Mouse (Mus musculus) spleen, adult 2 months (tissue): Measurements from ENCODE around the gene Ccs. TPM values are rescaled to one million over a fixed set of nuclear protein-coding genes. Genes with fewer than 3 reads are reported as not detected.

Experiments
- DNase-seq, 2 experiments: peaks; one replicate each; pipeline versions ENCODE4 v3.0.0 to v3.0.0-alpha.2; 2012 to 2021; ENCODE audit warnings: low spot score in 2 of 2, low read depth in 1 of 2
- H3K27ac ChIP-seq: fragments of 200-500 bp; 2 replicates; pipeline ENCODE4 v1.5.1; 2012; ENCODE audit warnings: low read length, inconsistent platforms; ENCODE audit not compliant: insufficient read depth
- H3K27me3 ChIP-seq: fragments of 200-500 bp; 2 replicates; pipeline ENCODE4 v1.6.1; 2012; ENCODE audit warnings: mild to moderate bottlenecking, moderate library complexity, low read length, inconsistent platforms; ENCODE audit not compliant: control insufficient read depth, insufficient read depth
- H3K36me3 ChIP-seq: fragments of 200-500 bp; 2 replicates; pipeline ENCODE4 v1.6.1; 2012; ENCODE audit warnings: mild to moderate bottlenecking, low read length, inconsistent platforms; ENCODE audit not compliant: control insufficient read depth, insufficient read depth
- H3K4me1 ChIP-seq: fragments of 200-500 bp; 2 replicates; pipeline ENCODE4 v1.6.1; 2011; ENCODE audit warnings: inconsistent platforms; ENCODE audit not compliant: control insufficient read depth, insufficient read depth, insufficient read length
- H3K4me3 ChIP-seq: fragments of 200-500 bp; 2 replicates; pipeline ENCODE4 v1.5.1; 2011; ENCODE audit warnings: mild to moderate bottlenecking, inconsistent platforms; ENCODE audit not compliant: insufficient read depth, insufficient read length; ENCODE audit errors: extremely low read depth
- CTCF ChIP-seq: fragments of 200-500 bp; IDR thresholded peaks from 2 replicates; pipeline ENCODE4 v1.5.1; 2011; ENCODE audit warnings: mild to moderate bottlenecking, inconsistent platforms; ENCODE audit not compliant: insufficient read depth, insufficient read length, insufficient replicate concordance; ENCODE audit errors: extremely low read depth
- POLR2A ChIP-seq: fragments of 200-500 bp; IDR thresholded peaks from 2 replicates; pipeline ENCODE4 v1.6.1; 2011; ENCODE audit warnings: low read depth, low read length, inconsistent platforms
- whole genome bisulfite sequencing: fragments of 180-500 bp; shearing (Covaris S2); methylation state at CpG from one replicate; pipeline ENCODE4 v1.1.7; 2018; 5-methylcytosine and 5-hydroxymethylcytosine counted together
- polyA plus RNA-seq: library from polyadenylated mRNA; depleted of rRNA; stranded (reverse); fragments of >200 nt; gene quantifications from 2 replicates; pipeline ENCODE4 v1.2.3, GENCODE M21; 2012; rRNA removed

The Ccs gene
- polyA plus RNA-seq, 1 experiment: 19.3 TPM

GRCm38 (mm10) chr19:4793281-4793830 is 45.8 kb downstream of the Ccs start:
- Histone ChIP-seq H3K27ac (peak overlapping the region; percentile 77), H3K27me3 (no peaks in the 10 kb centered on the region), H3K4me1 (peaks cover 8% of the 10 kb centered on the region; the same call in 1 of the 2 replicates), H3K4me3 (peak overlapping the region; percentile 82), H3K36me3 (peaks cover 18% of the 10 kb centered on the region)
- TF ChIP-seq POLR2A (no peak), CTCF (no peak)
- no peak for DNase-seq
- 1% methylated on average over 16 of the region's 16 CpGs for WGBS

GRCm38 (mm10) chr19:4786313-4786712 is 52.8 kb downstream of the Ccs start:
- DNase-seq: no peak
- Histone ChIP-seq H3K36me3 (peaks cover 47% of the 10 kb centered on the region), H3K4me3 (no peak overlapping the region), H3K27me3 (no peaks in the 10 kb centered on the region), H3K4me1 (peaks cover 5% of the 10 kb centered on the region; the same call in 1 of the 2 replicates), H3K27ac (no peak overlapping the region)
- TF ChIP-seq CTCF: no peak
- WGBS: 93% methylated on average over 2 of the region's 2 CpGs

- H3K4me1 ChIP-seq: peaks cover 4% of the 10 kb centered on the region; the same call in 1 of the 2 replicates
- no peaks in the 10 kb centered on the region for H3K27me3 ChIP-seq
- no peak overlapping the region for H3K4me3 ChIP-seq
- peaks cover 42% of the 10 kb centered on the region for H3K36me3 ChIP-seq
- no peak overlapping the region for H3K27ac ChIP-seq
- no peak for TF ChIP-seq POLR2A
- DNase-seq: no peak
- 78% methylated on average over 7 of the region's 7 CpGs for WGBS
These were observed 53.9 kb downstream of the Ccs start for GRCm38 (mm10) chr19:4785206-4785605.

DNA sequence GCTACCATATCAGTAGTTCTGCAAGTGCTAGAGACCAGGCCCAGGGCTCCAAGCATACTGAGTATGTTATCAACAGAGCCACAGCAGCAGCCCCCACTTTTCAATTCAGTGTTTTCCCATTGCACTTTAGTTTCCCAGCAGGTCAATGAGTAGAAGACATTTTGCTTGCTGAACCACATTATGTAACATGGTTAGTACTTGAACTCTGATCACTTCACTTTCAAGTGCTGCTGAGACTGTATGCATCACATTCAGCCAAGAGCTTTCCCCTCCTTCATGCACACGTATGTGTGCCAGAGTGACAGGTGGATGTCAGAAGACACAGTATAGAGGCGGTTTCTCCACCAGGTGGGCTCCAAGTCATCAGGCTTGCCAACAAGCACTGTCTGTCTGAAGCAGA is 56.2 kb downstream of the Ccs start:
- TF ChIP-seq CTCF (no peak), POLR2A (no peak)
- 91% methylated on average over 2 of the region's 2 CpGs for WGBS
- no peaks in the 10 kb centered on the region for H3K4me1 ChIP-seq

More for the DNA sequence above, 56.2 kb downstream of the Ccs start:
- no peak for DNase-seq
- Histone ChIP-seq H3K4me3 (no peak overlapping the region), H3K27ac (no peak overlapping the region), H3K36me3 (peaks cover 39% of the 10 kb centered on the region), H3K27me3 (no peaks in the 10 kb centered on the region)

Other genes with a start within 250 kb of the Ccs start
- gene Lrfn4, start 223.7 kb downstream of the Ccs start, polyA plus RNA-seq: 3.0 and 4.0 TPM in 2 replicates
- 59.7 and 83.0 TPM in 2 replicates for gene Rce1, start 213.7 kb downstream of the Ccs start, polyA plus RNA-seq
- gene Gm960, start 140.7 kb downstream of the Ccs start, polyA plus RNA-seq: 0.42 TPM in 1 of 2 replicates, not detected in the other
- gene Sptbn2, start 128.2 kb downstream of the Ccs start, polyA plus RNA-seq: 0.16 and 0.20 TPM in 2 replicates
- 7.4 and 8.3 TPM in 2 replicates for gene Rbm4b, start 82.8 kb downstream of the Ccs start, polyA plus RNA-seq
- 34.6 and 40.5 TPM in 2 replicates for gene Rbm4, start 45.4 kb downstream of the Ccs start, polyA plus RNA-seq
- 12.0 and 15.0 TPM in 2 replicates for gene Gm21992, start 27.7 kb downstream of the Ccs start, polyA plus RNA-seq
- gene Rbm14, start 27.7 kb downstream of the Ccs start, polyA plus RNA-seq: 50.0 and 69.3 TPM in 2 replicates
- gene Ccdc87, start within 50 bp of the Ccs start, polyA plus RNA-seq: 0.02 TPM in 2 replicates
- gene Ctsf, start 15.8 kb upstream of the Ccs start, polyA plus RNA-seq: 31.3 and 35.0 TPM in 2 replicates
- 0.06 and 0.32 TPM in 2 replicates for gene Actn3, start 38.6 kb upstream of the Ccs start, polyA plus RNA-seq
- gene Zdhhc24, start 39.3 kb upstream of the Ccs start, polyA plus RNA-seq: 25.0 and 35.6 TPM in 2 replicates
- 1.3 and 2.6 TPM in 2 replicates for gene Bbs1, start 67.3 kb upstream of the Ccs start, polyA plus RNA-seq
- gene Dpp3, start 89.0 kb upstream of the Ccs start, polyA plus RNA-seq: 79.5 and 98.8 TPM in 2 replicates
- 1.0 and 1.5 TPM in 2 replicates for gene Peli3, start 103.8 kb upstream of the Ccs start, polyA plus RNA-seq
- gene Mrpl11, start 122.8 kb upstream of the Ccs start, polyA plus RNA-seq: 14.1 and 14.5 TPM in 2 replicates
- gene Npas4, start 151.0 kb upstream of the Ccs start, polyA plus RNA-seq: 0.72 and 1.1 TPM in 2 replicates
- 6.8 and 8.8 TPM in 2 replicates for gene Slc29a2, start 184.5 kb upstream of the Ccs start, polyA plus RNA-seq
- 9.7 and 12.0 TPM in 2 replicates for gene B4gat1, start 199.5 kb upstream of the Ccs start, polyA plus RNA-seq
- gene AC124502.3, start 199.6 kb upstream of the Ccs start, polyA plus RNA-seq: 0.36 and 0.79 TPM in 2 replicates
- gene Brms1, start 202.0 kb upstream of the Ccs start, polyA plus RNA-seq: 35.8 and 44.7 TPM in 2 replicates
- 1.9 and 2.6 TPM in 2 replicates for gene Rin1, start 211.1 kb upstream of the Ccs start, polyA plus RNA-seq
- 5.5 and 6.3 TPM in 2 replicates for gene Cd248, start 228.7 kb upstream of the Ccs start, polyA plus RNA-seq
- gene Tmem151a, start 246.2 kb upstream of the Ccs start, polyA plus RNA-seq: 0.69 and 1.4 TPM in 2 replicates
- gene Yif1a, start 249.2 kb upstream of the Ccs start, polyA plus RNA-seq: 60.5 and 84.1 TPM in 2 replicates